Mouse (Mus musculus) cerebellum, adult 11-12 months (tissue): Measurements from ENCODE around the gene Zfp446.

Source experiments
- DNase-seq: peaks from one replicate; pipeline ENCODE4 v3.0.0; 2022

Zfp446 gene

GRCm38 (mm10) chr7:13025511-13026112 lies 48.0 kb downstream of the Zfp446 start:
- peak; percentile 28 for DNase-seq

GRCm38 (mm10) chr7:13028986-13029385 lies 51.3 kb downstream of the Zfp446 start:
- DNase-seq = peak; percentile 3

- peak; percentile 22 for DNase-seq
Observed at GRCm38 (mm10) chr7:13031069-13031468, 53.4 kb downstream of the Zfp446 start.

GRCm38 (mm10) chr7:13031983-13032382 lies 54.3 kb downstream of the Zfp446 start:
- no peak for DNase-seq

- no peak for DNase-seq
Observed at GRCm38 (mm10) chr7:13032541-13032940, 54.9 kb downstream of the Zfp446 start.

GRCm38 (mm10) chr7:13033451-13034147 lies 56.0 kb downstream of the Zfp446 start:
- DNase-seq = peak; percentile 32

- DNase-seq = peak; percentile 98
Observed at GRCm38 (mm10) chr7:13034148-13034977, 56.7 kb downstream of the Zfp446 start, which contains the start of gene Chmp2a. Gene Chmp2a (minus strand): TSS chr7:13034807.
